Mouse (Mus musculus) adrenal gland, adult 18-20 months (tissue): ENCODE measurements around the gene Tsnaxip1. TPM values are rescaled to one million over a fixed set of nuclear protein-coding genes. Genes with fewer than 3 reads are reported as not detected.
"Not testable (repeated sequence)": the region's sequence is repeated elsewhere in the genome, so short reads cannot be mapped to it uniquely, and the experiment has no call there.

Source experiments
- DNase-seq, 2 experiments: peaks; one replicate each; pipeline ENCODE4 v3.0.0; 2021 to 2022; ENCODE audit warnings: low spot score in 2 of 2
- total RNA-seq, 2 experiments: library from RNA; stranded (reverse); gene quantifications; 1 replicate in 1 of 2; 2 replicates in 1 of 2; pipeline ENCODE4 v1.2.3; 2021

Tsnaxip1 gene
- total RNA-seq, 2 experiments from 2014 or later, result not detected

- no peak for DNase-seq
Observed at GRCm38 (mm10) chr8:105812511-105812910, 15.0 kb upstream of the Tsnaxip1 start.

GRCm38 (mm10) chr8:105813241-105813640 lies 14.3 kb upstream of the Tsnaxip1 start:
- no peak for DNase-seq

- no peak for DNase-seq
Observed at GRCm38 (mm10) chr8:105819659-105820058, 7.9 kb upstream of the Tsnaxip1 start.

GRCm38 (mm10) chr8:105820925-105821324 lies 6.6 kb upstream of the Tsnaxip1 start:
- DNase-seq, result no peak

GRCm38 (mm10) chr8:105825506-105825905 lies 2.0 kb upstream of the Tsnaxip1 start:
- DNase-seq, result no peak

GRCm38 (mm10) chr8:105826379-105826778 lies 1.2 kb upstream of the Tsnaxip1 start:
- no peak for DNase-seq

- not testable (repeated sequence) for DNase-seq
Observed at GRCm38 (mm10) chr8:105833740-105834139, 6.2 kb downstream of the Tsnaxip1 start.

- DNase-seq, result peak; percentile 75 to 78
Observed at GRCm38 (mm10) chr8:105835318-105835717, 7.8 kb downstream of the Tsnaxip1 start.

- DNase-seq, result no peak
Observed at GRCm38 (mm10) chr8:105836991-105837390, 9.5 kb downstream of the Tsnaxip1 start.

- no peak for DNase-seq
Observed at GRCm38 (mm10) chr8:105839209-105839608, 11.7 kb downstream of the Tsnaxip1 start.

GRCm38 (mm10) chr8:105846678-105847077 lies 19.1 kb downstream of the Tsnaxip1 start:
- DNase-seq, result no peak

- no peak for DNase-seq
Observed at GRCm38 (mm10) chr8:105850014-105850413, 22.5 kb downstream of the Tsnaxip1 start.

- no peak for DNase-seq
Observed at GRCm38 (mm10) chr8:105850611-105851010, 23.1 kb downstream of the Tsnaxip1 start.

GRCm38 (mm10) chr8:105851651-105852143 lies 24.2 kb downstream of the Tsnaxip1 start:
- peak; percentile 83 to 87 for DNase-seq

GRCm38 (mm10) chr8:105852146-105852729 lies 24.7 kb downstream of the Tsnaxip1 start:
- DNase-seq, result no peak

- no peak for DNase-seq
Observed at GRCm38 (mm10) chr8:105853178-105853577, 25.6 kb downstream of the Tsnaxip1 start, which contains the start of gene Cenpt. Gene Cenpt, minus strand, starts transcription at chr8:105853278.

- no peak for DNase-seq
Observed at GRCm38 (mm10) chr8:105854303-105854702, 26.8 kb downstream of the Tsnaxip1 start.

- peak; percentile 86 to 89 for DNase-seq
Observed at GRCm38 (mm10) chr8:105854715-105855216, 27.2 kb downstream of the Tsnaxip1 start, which contains the start of gene Thap11. Gene Thap11, plus strand, starts transcription at chr8:105855132.

- DNase-seq, result peak; percentile 34 to 47
Observed at GRCm38 (mm10) chr8:105855248-105856167, 28.0 kb downstream of the Tsnaxip1 start.

GRCm38 (mm10) chr8:105856168-105856835 lies 28.8 kb downstream of the Tsnaxip1 start:
- no peak for DNase-seq

- DNase-seq, result no peak
Observed at GRCm38 (mm10) chr8:105858495-105858894, 31.0 kb downstream of the Tsnaxip1 start.
